Mouse (Mus musculus): Measurements from ENCODE around the gene Gcn1l1. TPM values are rescaled to one million over a fixed set of nuclear protein-coding genes. Genes with fewer than 3 reads are reported as not detected.
A peak's percentile ranks its signal among the peaks of the same experiment; 100 is the strongest.

Gene Gcn1l1
- total and polyA plus RNA-seq, 3 experiments = 18.2 to 81.9 (median 62.9) TPM

GRCm38 (mm10) chr5:115554536-115555291 is 10.3 kb upstream of the Gcn1l1 start:
- Histone ChIP-seq H3K9me3 (replicated peaks; ENCODE audit: low read length) (no peaks in the 10 kb centered on the region), H3K4me3 (replicated peaks in 1 of 3; ENCODE audit: low read depth in 2 of 3, low read length in 2 of 3, poor library complexity in 1 of 3) (no peak overlapping the region), H3K27me3 (replicated peaks) (no peaks in the 10 kb centered on the region), H3K79me2 (replicated peaks; ENCODE audit: control insufficient read depth, extremely low read depth, insufficient read depth, poor library complexity, severe bottlenecking) (peaks cover 3% of the 10 kb centered on the region), H3K4me2 (ENCODE audit: insufficient read depth, low read depth, poor library complexity, severe bottlenecking) (no peak overlapping the region), H3K36me3 (replicated peaks in 1 of 2; ENCODE audit: control insufficient read depth in 1 of 2, insufficient read depth in 1 of 2, low read length in 1 of 2) (peaks cover 30 to 59% of the 10 kb centered on the region in 2 experiments), H3K9ac (ENCODE audit: insufficient read depth, low read depth) (no peak overlapping the region), H3K4me1 (ENCODE audit: control insufficient read depth in 1 of 2, insufficient read depth in 2 of 2) (peaks cover 9 to 32% of the 10 kb centered on the region in 2 experiments), H3K27ac (ENCODE audit: insufficient read depth, low read depth) (no peak overlapping the region)
- no peak for TF ChIP-seq KAT2A (IDR thresholded peaks at IDR 0.05; ENCODE audit: insufficient replicate concordance, low read length)
- no peak for TF ChIP-seq RAD21 (IDR thresholded peaks at IDR 0.05; ENCODE audit: low read depth, low read length)
- no peak for TF ChIP-seq MAX (IDR thresholded peaks at IDR 0.05; ENCODE audit: low read length)
- no peak for TF ChIP-seq NELFE (IDR thresholded peaks at IDR 0.05; ENCODE audit: low read depth, low read length)
- TF ChIP-seq UBTF (IDR thresholded peaks at IDR 0.05; ENCODE audit: low read depth, low read length) = no peak
- no peak for TF ChIP-seq MXI1 (IDR thresholded peaks at IDR 0.05; ENCODE audit: low read depth, low read length)
- no peak for TF ChIP-seq SMC3 (IDR thresholded peaks at IDR 0.05; ENCODE audit: low read depth, low read length)
- TF ChIP-seq JUN (IDR thresholded peaks at IDR 0.05; ENCODE audit: insufficient read depth, low read depth, low read length) = no peak
- no peak for TF ChIP-seq TBP (conservative IDR thresholded peaks at IDR 0.05; ENCODE audit: low read depth, low read length)
- TF ChIP-seq USF2 (conservative IDR thresholded peaks at IDR 0.05; ENCODE audit: low read depth, low read length) = no peak
- no peak for TF ChIP-seq JUND (conservative IDR thresholded peaks at IDR 0.05; ENCODE audit: low read depth, low read length)
- no peak for TF ChIP-seq MAZ (IDR thresholded peaks at IDR 0.05; ENCODE audit: low read depth, low read length)
- no peak for TF ChIP-seq ZC3H11A (IDR thresholded peaks at IDR 0.05; ENCODE audit: low read depth, low read length)
- TF ChIP-seq ZMIZ1 (IDR thresholded peaks at IDR 0.05; ENCODE audit: low read depth, low read length) = no peak
- TF ChIP-seq CHD1 (IDR thresholded peaks at IDR 0.05; ENCODE audit: low read depth, low read length) = no peak
- TF ChIP-seq CTCF (conservative IDR thresholded peaks at IDR 0.05 in 1 of 2, IDR thresholded peaks at IDR 0.05 in 1 of 2; ENCODE audit: low read depth in 2 of 2, low read length in 2 of 2) = no peak
- TF ChIP-seq MAFK (IDR thresholded peaks at IDR 0.05; ENCODE audit: insufficient replicate concordance, low read length) = no peak
- TF ChIP-seq MEF2A (IDR thresholded peaks at IDR 0.05; ENCODE audit: borderline replicate concordance, low read depth, low read length) = no peak
- no peak for TF ChIP-seq CHD2 (IDR thresholded peaks at IDR 0.05; ENCODE audit: low read length)
- no peak for TF ChIP-seq USF1 (IDR thresholded peaks at IDR 0.05; ENCODE audit: low read depth, low read length)
- DNase-seq (ENCODE audit: extremely low read depth) = no peak
- in situ Hi-C loops (cut with MboI; ENCODE audit: low pct_ligation_motif_present, low pct_unique_long_range_greater_than_20kb, low sequenced_read_pairs) = no loop called here
- dilution Hi-C loops (cut with MboI; ENCODE audit: extremely low pct_ligation_motif_present, extremely low pct_unique_long_range_greater_than_20kb, low sequenced_read_pairs) = no loop called here

- no peaks in the 10 kb centered on the region for H3K27me3 ChIP-seq (replicated peaks)
- TF ChIP-seq MYC (IDR thresholded peaks at IDR 0.05; ENCODE audit: low read depth, low read length) (no peak), MAFK (IDR thresholded peaks at IDR 0.05; ENCODE audit: insufficient replicate concordance, low read length) (no peak), CTCF (conservative IDR thresholded peaks at IDR 0.05 in 1 of 2, IDR thresholded peaks at IDR 0.05 in 1 of 2; ENCODE audit: low read depth in 2 of 2, low read length in 2 of 2) (peak; percentile 78 to 95), NRF1 (IDR thresholded peaks at IDR 0.05; ENCODE audit: low read depth, low read length) (no peak), RAD21 (IDR thresholded peaks at IDR 0.05; ENCODE audit: low read depth, low read length) (peak; percentile 33), ZC3H11A (IDR thresholded peaks at IDR 0.05; ENCODE audit: low read depth, low read length) (no peak), POLR2A (IDR thresholded peaks at IDR 0.05; ENCODE audit: low read depth, low read length) (no peak), CHD2 (IDR thresholded peaks at IDR 0.05; ENCODE audit: low read length) (no peak), NELFE (IDR thresholded peaks at IDR 0.05; ENCODE audit: low read depth, low read length) (no peak), SMC3 (IDR thresholded peaks at IDR 0.05; ENCODE audit: low read depth, low read length) (peak; percentile 69), ZMIZ1 (IDR thresholded peaks at IDR 0.05; ENCODE audit: low read depth, low read length) (no peak), EP300 (IDR thresholded peaks at IDR 0.05; ENCODE audit: low read length) (no peak), ELF1 (IDR thresholded peaks at IDR 0.05; ENCODE audit: low read depth, low read length) (peak; percentile 58)
- H3K36me3 ChIP-seq (replicated peaks in 1 of 2; ENCODE audit: control insufficient read depth in 1 of 2, insufficient read depth in 1 of 2, low read length in 1 of 2) = peaks cover 32 to 54% of the 10 kb centered on the region in 2 experiments
- H3K4me2 ChIP-seq (ENCODE audit: insufficient read depth, low read depth, poor library complexity, severe bottlenecking) = 0 out of 2 replicates have a peak overlapping the region, but pooled peaks have one; percentile 21
- dilution Hi-C loops (cut with MboI; ENCODE audit: extremely low pct_ligation_motif_present, extremely low pct_unique_long_range_greater_than_20kb, low sequenced_read_pairs) (no loop called here), in situ Hi-C loops (cut with MboI; ENCODE audit: low pct_ligation_motif_present, low pct_unique_long_range_greater_than_20kb, low sequenced_read_pairs) (no loop called here)
- no peak overlapping the region for H3K4me3 ChIP-seq (replicated peaks in 1 of 3; ENCODE audit: low read depth in 2 of 3, low read length in 2 of 3, poor library complexity in 1 of 3)
- H3K9me3 ChIP-seq (replicated peaks; ENCODE audit: low read length) = no peaks in the 10 kb centered on the region
- peaks cover 2 to 17% of the 10 kb centered on the region in 2 experiments; a peak in 2 of 4 replicates for H3K4me1 ChIP-seq (ENCODE audit: control insufficient read depth in 1 of 2, insufficient read depth in 2 of 2)
- peaks cover 18% of the 10 kb centered on the region for H3K79me2 ChIP-seq (replicated peaks; ENCODE audit: control insufficient read depth, extremely low read depth, insufficient read depth, poor library complexity, severe bottlenecking)
- no peak overlapping the region for H3K9ac ChIP-seq (ENCODE audit: insufficient read depth, low read depth)
- H3K27ac ChIP-seq (ENCODE audit: insufficient read depth, low read depth) = no peak overlapping the region
- peak; percentile 68 for DNase-seq (ENCODE audit: extremely low read depth)
Measured at GRCm38 (mm10) chr5:115556217-115556616, 8.8 kb upstream of the Gcn1l1 start.
